Mouse (Mus musculus): Measurements from ENCODE around the gene Nnmt. TPM values are rescaled to one million over a fixed set of nuclear protein-coding genes. Genes with fewer than 3 reads are reported as not detected.

Gene Nnmt
- 3.3 and 5.3 TPM in 2 replicates for polyA plus RNA-seq (2015; fragmentation: Nextera tagmentation; extraction: Ambion mirVana)

- Histone ChIP-seq H3K4me2 (replicated peaks; ENCODE audit: low read depth) (peak within 1 kb of the TSS; percentile 14; the same call in 1 of the 2 replicates), H3K4me3 (ENCODE audit: low read depth, low read length) (0 out of 2 replicates have a peak within 1 kb of the TSS, but pooled peaks have one; percentile 3), H3K4me1 (replicated peaks; ENCODE audit: control insufficient read depth, insufficient read depth) (no peaks in the 10 kb centered on the region), H3K9me3 (ENCODE audit: control insufficient read depth, low read length) (no peaks in the 10 kb centered on the region), H3K27ac (replicated peaks) (no peak within 1 kb of the TSS), H3K9ac (ENCODE audit: low read length) (no peak within 1 kb of the TSS), H3K27me3 (ENCODE audit: control insufficient read depth, insufficient read depth, low read length) (no peaks in the 10 kb centered on the region), H3K36me3 (ENCODE audit: control insufficient read depth, insufficient read depth, low read length) (no peaks in the 10 kb centered on the region)
- DNase-seq (ENCODE audit: low spot score) = no peak
- TF ChIP-seq CTCF (IDR thresholded peaks at IDR 0.05; ENCODE audit: low read depth) (no peak), EP300 (optimal IDR thresholded peaks at IDR 0.05) (no peak)
- ATAC-seq (ENCODE audit: low FRiP score, low TSS enrichment) = no peak
- WGBS = 16% methylated on average over 8 of the region's 8 CpGs
These were observed at the start of gene Nnmt for GRCm38 (mm10) chr9:48604939-48605598. Gene Nnmt, minus strand, starts transcription at chr9:48605153.

DNA sequence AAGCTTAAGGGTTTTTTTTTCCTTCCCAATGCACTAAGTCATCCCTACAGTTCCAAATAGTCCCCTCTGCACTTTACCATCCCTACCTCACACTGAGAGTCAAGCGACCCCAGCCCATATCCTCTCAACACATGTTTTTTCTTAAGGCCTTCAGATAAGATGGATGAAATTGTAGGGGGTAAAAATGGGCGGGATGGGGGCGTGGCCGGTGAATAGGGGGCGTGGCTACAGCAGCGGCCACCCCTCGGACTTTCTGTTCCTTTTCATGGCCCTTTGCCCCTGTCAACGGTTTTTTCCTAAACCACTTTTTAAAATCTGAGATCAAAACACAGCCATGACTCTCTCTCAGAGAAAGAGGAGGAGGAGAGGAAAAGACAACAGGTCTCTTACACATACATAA is 49.8 kb upstream of the Nnmt start:
- Histone ChIP-seq H3K9me3 (ENCODE audit: control insufficient read depth, low read length) (no peaks in the 10 kb centered on the region), H3K4me3 (ENCODE audit: low read depth, low read length) (no peak overlapping the region), H3K4me2 (replicated peaks; ENCODE audit: low read depth) (no peak overlapping the region), H3K27me3 (ENCODE audit: control insufficient read depth, insufficient read depth, low read length) (no peaks in the 10 kb centered on the region), H3K36me3 (ENCODE audit: control insufficient read depth, insufficient read depth, low read length) (peaks cover 3% of the 10 kb centered on the region; the same call in 1 of the 2 replicates), H3K9ac (ENCODE audit: low read length) (no peak overlapping the region), H3K27ac (replicated peaks) (no peak overlapping the region), H3K4me1 (replicated peaks; ENCODE audit: control insufficient read depth, insufficient read depth) (0 out of 2 replicates have a peak, but pooled peaks cover 3% of the 10 kb centered on the region)
- 15% methylated on average over 8 of the region's 8 CpGs for whole genome bisulfite sequencing
- ATAC-seq (ENCODE audit: low FRiP score, low TSS enrichment) (no peak), DNase-seq (ENCODE audit: low spot score) (no peak)
- TF ChIP-seq CTCF (IDR thresholded peaks at IDR 0.05; ENCODE audit: low read depth) = no peak
- no peak for TF ChIP-seq EP300 (optimal IDR thresholded peaks at IDR 0.05)

DNA sequence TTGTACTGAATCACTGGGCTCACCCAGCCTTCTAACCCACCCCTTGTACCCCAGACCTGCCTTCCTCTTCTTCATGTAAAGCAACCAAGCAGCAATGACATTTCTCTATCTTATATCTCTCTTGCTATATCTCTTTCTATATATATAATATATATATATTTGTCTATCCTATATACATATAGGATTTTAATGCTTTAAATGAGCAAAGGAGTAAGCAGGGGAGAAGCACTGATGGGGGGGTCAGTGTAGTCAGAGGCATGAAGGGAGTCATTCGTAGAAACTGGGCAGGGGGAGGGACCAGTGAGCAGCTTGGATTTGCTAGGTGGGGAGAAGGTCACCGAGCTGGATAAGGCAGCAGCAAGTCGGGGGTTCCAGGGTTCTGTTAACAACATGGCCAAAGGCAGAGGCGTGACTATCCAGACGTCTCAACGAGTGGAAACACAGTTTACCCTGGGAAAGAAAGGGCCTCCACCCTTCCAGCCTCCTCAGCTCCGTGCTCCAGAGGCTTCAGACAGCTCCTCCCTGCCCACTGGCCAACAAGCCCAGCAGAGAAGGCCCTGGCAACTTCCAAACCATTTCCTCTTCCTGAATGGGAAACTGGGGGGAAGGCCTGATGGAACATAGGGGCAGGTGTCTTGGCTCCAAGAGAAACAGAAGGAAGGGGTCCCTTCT is 48.6 kb upstream of the Nnmt start:
- peaks cover 3% of the 10 kb centered on the region; the same call in 1 of the 2 replicates for H3K36me3 ChIP-seq (ENCODE audit: control insufficient read depth, insufficient read depth, low read length)
- H3K4me3 ChIP-seq (ENCODE audit: low read depth, low read length) = no peak overlapping the region
- no peak overlapping the region for H3K4me2 ChIP-seq (replicated peaks; ENCODE audit: low read depth)
- H3K27ac ChIP-seq (replicated peaks) = no peak overlapping the region
- H3K27me3 ChIP-seq (ENCODE audit: control insufficient read depth, insufficient read depth, low read length) = no peaks in the 10 kb centered on the region
- H3K4me1 ChIP-seq (replicated peaks; ENCODE audit: control insufficient read depth, insufficient read depth) = peaks cover 3% of the 10 kb centered on the region; the same call in 1 of the 2 replicates
- H3K9ac ChIP-seq (ENCODE audit: low read length) = no peak overlapping the region
- no peak for TF ChIP-seq EP300 (optimal IDR thresholded peaks at IDR 0.05)
- DNase-seq (ENCODE audit: low spot score) (no peak), ATAC-seq (ENCODE audit: low FRiP score, low TSS enrichment) (no peak)
- H3K9me3 ChIP-seq (ENCODE audit: control insufficient read depth, low read length) = no peaks in the 10 kb centered on the region
- 32% methylated on average over 7 of the region's 7 CpGs for whole genome bisulfite sequencing

GRCm38 (mm10) chr9:48652026-48652425 is 47.1 kb upstream of the Nnmt start:
- DNase-seq (ENCODE audit: low spot score) = no peak
- no peaks in the 10 kb centered on the region for H3K9me3 ChIP-seq (ENCODE audit: control insufficient read depth, low read length)
- TF ChIP-seq EP300 (optimal IDR thresholded peaks at IDR 0.05) = no peak
- TF ChIP-seq CTCF (IDR thresholded peaks at IDR 0.05; ENCODE audit: low read depth) = no peak
- H3K4me3 ChIP-seq (ENCODE audit: low read depth, low read length) = no peak overlapping the region
- ATAC-seq (ENCODE audit: low FRiP score, low TSS enrichment) = no peak
- H3K4me2 ChIP-seq (replicated peaks; ENCODE audit: low read depth) = no peak overlapping the region
- H3K27me3 ChIP-seq (ENCODE audit: control insufficient read depth, insufficient read depth, low read length) = no peaks in the 10 kb centered on the region
- H3K4me1 ChIP-seq (replicated peaks; ENCODE audit: control insufficient read depth, insufficient read depth) = peaks cover 3% of the 10 kb centered on the region; the same call in 1 of the 2 replicates
- H3K36me3 ChIP-seq (ENCODE audit: control insufficient read depth, insufficient read depth, low read length) = peaks cover 1% of the 10 kb centered on the region; the same call in 1 of the 2 replicates
- H3K9ac ChIP-seq (ENCODE audit: low read length) = no peak overlapping the region
- no peak overlapping the region for H3K27ac ChIP-seq (replicated peaks)
- WGBS = 58% methylated on average over 4 of the region's 4 CpGs

DNA sequence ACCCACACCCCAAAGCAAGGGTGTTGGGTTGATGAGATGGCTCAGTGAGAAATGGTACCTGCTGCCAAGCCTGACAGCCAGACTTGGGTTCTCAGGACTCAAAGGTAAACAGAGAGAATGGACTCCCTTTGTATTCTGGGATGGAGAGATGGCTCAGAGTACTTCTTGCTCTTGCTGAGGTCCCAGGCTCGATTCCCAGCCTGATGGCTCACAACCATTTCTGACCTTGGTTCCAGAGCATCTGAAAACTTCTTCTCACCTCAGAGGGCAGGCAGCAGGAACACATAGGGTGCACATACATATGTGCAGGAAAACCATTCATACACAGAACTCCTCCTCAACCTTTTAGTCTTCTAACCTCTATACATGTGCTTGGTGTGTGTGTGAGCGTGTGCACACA is 45.9 kb upstream of the Nnmt start:
- no peaks in the 10 kb centered on the region; the same call in 1 of the 2 replicates for H3K36me3 ChIP-seq (ENCODE audit: control insufficient read depth, insufficient read depth, low read length)
- no peaks in the 10 kb centered on the region for H3K9me3 ChIP-seq (ENCODE audit: control insufficient read depth, low read length)
- no peaks in the 10 kb centered on the region for H3K27me3 ChIP-seq (ENCODE audit: control insufficient read depth, insufficient read depth, low read length)
- ATAC-seq (ENCODE audit: low FRiP score, low TSS enrichment) (no peak), DNase-seq (ENCODE audit: low spot score) (no peak)
- H3K9ac ChIP-seq (ENCODE audit: low read length) = no peak overlapping the region
- H3K27ac ChIP-seq (replicated peaks) = no peak overlapping the region
- H3K4me2 ChIP-seq (replicated peaks; ENCODE audit: low read depth) = no peak overlapping the region
- WGBS = 85% methylated on average over 2 of the region's 2 CpGs
- TF ChIP-seq CTCF (IDR thresholded peaks at IDR 0.05; ENCODE audit: low read depth) (no peak), EP300 (optimal IDR thresholded peaks at IDR 0.05) (no peak)
- no peak overlapping the region for H3K4me3 ChIP-seq (ENCODE audit: low read depth, low read length)
- H3K4me1 ChIP-seq (replicated peaks; ENCODE audit: control insufficient read depth, insufficient read depth) = peaks cover 1% of the 10 kb centered on the region; the same call in 1 of the 2 replicates
